Mouse (Mus musculus) ES-E14 (cell line): ENCODE results near the gene Cfap97d1. TPM values are rescaled to one million over a fixed set of nuclear protein-coding genes. Genes with fewer than 3 reads are reported as not detected.

ENCODE experiments used
- DNase-seq: peaks from one replicate; pipeline ENCODE4 v3.0.0-alpha.2; 2013; ENCODE audit warnings: low read depth, low spot score
- H3K27ac ChIP-seq: 2 replicates; pipeline ENCODE4 v1.5.1; 2012; ENCODE audit warnings: low read depth, mild to moderate bottlenecking, low read length, moderate library complexity, mixed read lengths; ENCODE audit not compliant: poor library complexity, insufficient read depth, severe bottlenecking
- H3K36me3 ChIP-seq: 2 replicates; pipeline ENCODE4 v1.6.1; 2012; ENCODE audit warnings: mild to moderate bottlenecking, low read length, moderate library complexity, mixed read lengths; ENCODE audit not compliant: control insufficient read depth, poor library complexity, insufficient read depth, severe bottlenecking
- H3K4me1 ChIP-seq, 2 experiments: fragments of 150-350 bp in 1 of 2; sonication (generic) in 1 of 2; 2 replicates each; pipeline ENCODE4 v1.6.1; 2012; ENCODE audit warnings: low read length in 2 of 2, mild to moderate bottlenecking in 1 of 2, mixed read lengths in 1 of 2; ENCODE audit not compliant: control insufficient read depth in 2 of 2, insufficient read depth in 2 of 2, poor library complexity in 1 of 2
- H3K4me3 ChIP-seq, 2 experiments: fragments of 150-350 bp in 1 of 2; sonication (generic) in 1 of 2; 2 replicates each; pipeline ENCODE4 v1.5.1; 2012; ENCODE audit warnings: low read length in 2 of 2, low read depth in 1 of 2, mild to moderate bottlenecking in 1 of 2, mixed read lengths in 1 of 2; ENCODE audit not compliant: insufficient read depth in 1 of 2, poor library complexity in 1 of 2, severe bottlenecking in 1 of 2
- H3K9ac ChIP-seq: 2 replicates; pipeline ENCODE4 v1.6.1; 2012; ENCODE audit warnings: low read depth, mild to moderate bottlenecking, low read length, mixed read lengths; ENCODE audit not compliant: poor library complexity, insufficient read depth, severe bottlenecking
- H3K9me3 ChIP-seq: fragments of 150-350 bp; sonication (generic); 2 replicates; pipeline ENCODE4 v1.6.1; 2012; ENCODE audit warnings: low read depth, mild to moderate bottlenecking, low read length; ENCODE audit not compliant: control insufficient read depth, insufficient read depth
- CHD2 ChIP-seq: IDR thresholded peaks from 2 replicates; pipeline ENCODE4 v1.6.1; 2014; ENCODE audit warnings: mild to moderate bottlenecking, low read depth, low read length, inconsistent platforms
- HCFC1 ChIP-seq: IDR thresholded peaks from 2 replicates; pipeline ENCODE4 v1.6.1; 2012; ENCODE audit warnings: low read length, inconsistent platforms, borderline replicate concordance; ENCODE audit not compliant: insufficient read depth
- MAFK ChIP-seq: IDR thresholded peaks from 2 replicates; pipeline ENCODE4 v1.6.1; 2014; ENCODE audit warnings: mild to moderate bottlenecking, low read depth, low read length, inconsistent platforms; ENCODE audit not compliant: insufficient read depth
- ZC3H11A ChIP-seq: IDR thresholded peaks from 2 replicates; pipeline ENCODE4 v1.6.1; 2012; ENCODE audit warnings: low read depth, mild to moderate bottlenecking, inconsistent platforms, low read length, borderline replicate concordance
- ZNF384 ChIP-seq: IDR thresholded peaks from 2 replicates; pipeline ENCODE4 v1.6.1; 2012; ENCODE audit warnings: low read depth, low read length, inconsistent platforms
- in situ Hi-C, 2 experiments: fragments of 600-800 bp; cut with MboI; formaldehyde crosslinking; loops; one replicate each; pipeline ENCODE4 v1.15.1; 2025; ENCODE audit warnings: low sequenced_read_pairs in 2 of 2, inconsistent platforms in 1 of 2; ENCODE audit not compliant: unreplicated experiment in 2 of 2
- total RNA-seq: library from RNA; depleted of rRNA; stranded (reverse); fragments of 300-350 nt; gene quantifications from 2 replicates; pipeline ENCODE4 v1.2.3, GENCODE M21; 2012

Gene Cfap97d1
- total RNA-seq, 1 experiment: not detected

GRCm38 (mm10) chr11:101957476-101957875 lies 26.6 kb upstream of the Cfap97d1 start:
- H3K4me1 ChIP-seq: peaks cover 0 to 3% of the 10 kb centered on the region in 2 experiments; a peak in 1 of 4 replicates
- in situ Hi-C loops: no loop called here
- H3K36me3 ChIP-seq: no peaks in the 10 kb centered on the region
- no peak overlapping the region for H3K4me3 ChIP-seq
- no peak overlapping the region for H3K27ac ChIP-seq
- TF ChIP-seq HCFC1 (no peak), ZNF384 (no peak), ZC3H11A (no peak), CHD2 (no peak), MAFK (no peak)
- no peak for DNase-seq
- no peak overlapping the region for H3K9ac ChIP-seq
- H3K9me3 ChIP-seq: no peaks in the 10 kb centered on the region

GRCm38 (mm10) chr11:101963043-101963442 lies 21.0 kb upstream of the Cfap97d1 start:
- in situ Hi-C loops: no loop called here
- H3K4me1 ChIP-seq: peaks cover 0 to 17% of the 10 kb centered on the region in 2 experiments; a peak in 2 of 4 replicates
- no peak for TF ChIP-seq CHD2
- H3K36me3 ChIP-seq: no peaks in the 10 kb centered on the region
- no peaks in the 10 kb centered on the region for H3K9me3 ChIP-seq
- H3K4me3 ChIP-seq: peak overlapping the region; percentile 25 to 67; a peak in 1 of 4 replicates
- no peak overlapping the region for H3K27ac ChIP-seq
- H3K9ac ChIP-seq: no peak overlapping the region
- DNase-seq: no peak

- DNase-seq: no peak
- H3K9me3 ChIP-seq: no peaks in the 10 kb centered on the region
- peaks cover 0 to 19% of the 10 kb centered on the region in 2 experiments; a peak in 2 of 4 replicates for H3K4me1 ChIP-seq
- H3K4me3 ChIP-seq: peak overlapping the region; percentile 25 to 67
- no peak for TF ChIP-seq ZC3H11A
- TF ChIP-seq ZNF384: no peak
- no peak for TF ChIP-seq HCFC1
- no peak for TF ChIP-seq MAFK
- no peak for TF ChIP-seq CHD2
- no peak overlapping the region for H3K27ac ChIP-seq
- no peaks in the 10 kb centered on the region for H3K36me3 ChIP-seq
- in situ Hi-C loops: no loop called here
- H3K9ac ChIP-seq: peak overlapping the region; percentile 52
Measured at GRCm38 (mm10) chr11:101963473-101964291, 20.4 kb upstream of the Cfap97d1 start.

GRCm38 (mm10) chr11:101964647-101965046 lies 19.4 kb upstream of the Cfap97d1 start:
- TF ChIP-seq CHD2: no peak
- no peak for TF ChIP-seq HCFC1
- no peak for TF ChIP-seq ZC3H11A
- no peak for TF ChIP-seq MAFK
- no peak for TF ChIP-seq ZNF384
- DNase-seq: no peak
- Histone ChIP-seq H3K4me3 (peak overlapping the region in 1 of 2 experiments; percentile 25; a peak in 1 of 4 replicates), H3K36me3 (no peaks in the 10 kb centered on the region), H3K9ac (no peak overlapping the region), H3K9me3 (no peaks in the 10 kb centered on the region), H3K4me1 (peaks cover 0 to 18% of the 10 kb centered on the region in 2 experiments; a peak in 2 of 4 replicates), H3K27ac (no peak overlapping the region)
- in situ Hi-C loops: loop anchor here in 1 of 2 experiments (5.0 kb wide), 1 partner anchor 42 kb away; no protein-coding TSS in a partner anchor
